Mouse (Mus musculus) layer of hippocampus, postnatal 14 days (tissue): Measurements from ENCODE around the gene Gm17689. TPM values are rescaled to one million over a fixed set of nuclear protein-coding genes. Genes with fewer than 3 reads are reported as not detected.

ENCODE experiments used
- DNase-seq, 2 experiments: peaks; one replicate each; pipeline ENCODE4 v3.0.0; 2021 to 2022; ENCODE audit warnings: low spot score in 2 of 2, mixed read lengths in 1 of 2
- long read RNA-seq, 2 experiments: library from polyadenylated mRNA; stranded (forward); transcript quantifications; one replicate each; pipeline ENCODE4 v2.0.0; 2021
- total RNA-seq, 2 experiments: library from RNA; stranded (reverse); gene quantifications; 2 replicates each; pipeline ENCODE4 v1.2.3; 2021

Gm17689 gene
- not detected for total RNA-seq
- long read RNA-seq, experiment 1: 0 reads
- long read RNA-seq, experiment 2: 0 reads

DNA sequence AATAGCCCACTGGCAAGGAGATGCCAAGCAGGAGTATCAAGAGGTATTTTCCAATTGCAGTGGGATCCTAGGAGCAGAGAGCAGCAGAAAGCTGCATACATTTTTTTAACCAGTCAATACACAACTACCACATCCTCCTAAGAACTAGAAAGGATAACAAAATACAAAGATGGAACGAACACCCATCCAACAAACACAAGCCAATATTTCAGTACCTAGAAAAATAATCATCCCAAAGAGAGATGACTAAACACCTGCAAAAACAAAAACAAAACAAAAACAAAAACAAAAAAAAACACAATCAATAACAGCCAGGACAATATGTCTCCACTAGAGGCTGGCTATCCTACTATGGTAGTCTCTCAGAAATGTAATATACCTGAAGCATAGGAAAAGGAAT lies at the start of gene Gm17689:
TSS of gene Gm17689 (minus strand) at position 101 of the 400 bp plus-strand sequence.
- DNase-seq: no peak

DNA sequence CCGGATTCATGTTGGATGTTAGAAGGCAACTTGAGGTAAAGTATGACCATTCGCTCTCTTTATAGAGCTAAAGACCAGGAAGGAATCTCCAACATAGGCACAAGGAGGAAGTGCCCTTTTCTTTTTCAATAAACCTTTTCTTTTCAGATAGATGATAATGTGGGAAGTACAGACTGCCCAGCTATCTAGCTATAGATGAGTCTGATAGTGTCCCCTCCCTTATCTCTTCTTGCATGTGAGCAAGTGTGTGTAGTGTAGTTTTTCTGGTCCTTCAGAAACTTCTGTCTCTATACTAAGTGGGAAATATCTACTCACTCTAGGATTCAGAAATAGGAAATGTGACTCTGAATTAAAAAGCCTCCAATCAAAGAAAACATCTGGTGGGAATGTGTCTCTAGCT lies 40.6 kb downstream of the Gm17689 start, which contains the start of gene Gm5615:
TSS of gene Gm5615 (minus strand) at position 101 of the 400 bp plus-strand sequence.
- DNase-seq: no peak

Other genes with a start within 250 kb of the Gm17689 start
- gene Gm7257, start 150.8 kb downstream of the Gm17689 start, total RNA-seq: not detected
- not detected for gene Gm9513, start 107.0 kb downstream of the Gm17689 start, total RNA-seq
- not detected for gene Gm5615, start 40.7 kb downstream of the Gm17689 start, total RNA-seq
- gene A630095E13Rik, start 60.7 kb upstream of the Gm17689 start, total RNA-seq: not detected
- gene Acrv1, start 110.6 kb upstream of the Gm17689 start, total RNA-seq: not detected
- gene Chek1, start 144.4 kb upstream of the Gm17689 start, total RNA-seq: 1 to 10 TPM; 3.2 to 3.3 TPM
- gene Stt3a, start 185.0 kb upstream of the Gm17689 start, total RNA-seq: 10 to 100 TPM; 67.3 to 77.3 TPM
- gene Ei24, start 214.8 kb upstream of the Gm17689 start, total RNA-seq: 100 to 1,000 TPM; 109 to 115 TPM
- 100 to 1,000 TPM; 304 to 313 TPM for gene Fez1, start 239.2 kb upstream of the Gm17689 start, total RNA-seq